Mouse (Mus musculus) gonadal fat pad, adult 2 months (tissue): Measurements from ENCODE around the gene Gm16440. TPM values are rescaled to one million over a fixed set of nuclear protein-coding genes. Genes with fewer than 3 reads are reported as not detected.
"Not testable (repeated sequence)": the region's sequence is repeated elsewhere in the genome, so short reads cannot be mapped to it uniquely, and the experiment has no call there.

Experiments used
- DNase-seq: peaks from one replicate; pipeline ENCODE4 v3.0.0-alpha.2; 2012; ENCODE audit warnings: low read depth
- polyA plus RNA-seq: library from polyadenylated mRNA; depleted of rRNA; stranded (reverse); fragments of >200 nt; gene quantifications from 2 replicates; pipeline ENCODE4 v1.2.3, GENCODE M21; 2012; rRNA removed

The Gm16440 gene
- polyA plus RNA-seq: not detected in 2 replicates

DNA sequence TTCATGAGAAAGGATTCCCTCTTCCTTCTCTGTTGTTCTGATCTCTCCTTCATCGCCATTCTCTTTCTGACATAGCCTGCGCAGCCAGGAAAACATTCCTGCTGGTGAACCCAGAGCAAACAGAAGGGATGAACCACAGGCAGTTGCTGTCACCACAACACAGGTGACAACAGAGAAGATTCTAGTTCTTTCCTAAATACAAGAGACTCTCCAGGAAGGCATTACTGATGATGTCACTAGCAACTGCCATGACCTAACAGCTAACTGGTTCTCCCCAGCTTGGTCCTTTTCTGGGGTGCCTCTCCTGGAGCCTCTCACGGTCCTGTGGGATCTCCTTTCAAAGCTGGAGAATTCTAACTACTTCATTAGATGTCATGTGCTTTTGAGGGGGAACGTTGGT is at the start of gene Gm16440:
Gene Gm16440, minus strand, starts transcription at position 101 of the 400 bp plus-strand sequence.
- DNase-seq: not testable (repeated sequence)

DNA sequence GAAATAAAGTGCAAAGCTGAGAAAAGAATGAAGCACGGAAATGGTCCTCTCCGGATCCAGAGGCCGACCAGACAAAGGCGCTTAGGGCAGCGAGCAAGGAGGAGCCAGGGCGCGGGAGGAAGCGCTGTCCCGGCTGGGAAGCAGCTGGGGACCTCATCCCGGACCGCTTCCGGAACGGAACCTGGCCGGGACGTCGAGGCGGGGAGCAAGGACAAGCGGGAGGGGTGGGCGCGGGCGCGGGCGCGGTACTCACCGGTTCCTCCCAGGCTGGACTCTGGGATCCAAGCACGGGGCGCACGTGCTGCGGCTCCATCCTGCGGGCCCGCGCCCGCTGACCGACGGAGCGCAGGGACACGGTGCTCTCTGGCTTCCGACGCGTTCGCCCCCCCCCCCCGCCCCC is 36.6 kb upstream of the Gm16440 start:
- DNase-seq: not testable (repeated sequence)

DNA sequence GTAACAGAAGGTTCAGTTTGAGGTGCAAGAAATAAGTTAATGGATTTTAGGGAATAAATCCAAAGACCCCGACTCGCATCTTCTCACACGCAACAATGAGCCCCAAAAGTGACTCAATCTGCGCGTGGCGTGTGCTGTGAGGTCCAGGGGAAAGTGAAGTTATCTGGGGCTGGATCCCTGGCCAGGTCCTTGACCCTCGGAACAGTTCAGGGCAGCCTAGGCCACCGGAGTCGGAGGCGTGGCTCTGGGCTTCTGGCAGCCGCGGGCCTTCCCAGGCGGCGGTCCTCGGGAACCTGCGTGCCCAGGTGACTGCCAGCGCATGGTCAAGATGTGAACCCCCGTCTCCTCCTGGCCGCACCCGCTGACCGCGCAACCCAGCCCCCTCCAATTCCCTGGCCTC is 36.2 kb upstream of the Gm16440 start:
- DNase-seq: not testable (repeated sequence)

DNA sequence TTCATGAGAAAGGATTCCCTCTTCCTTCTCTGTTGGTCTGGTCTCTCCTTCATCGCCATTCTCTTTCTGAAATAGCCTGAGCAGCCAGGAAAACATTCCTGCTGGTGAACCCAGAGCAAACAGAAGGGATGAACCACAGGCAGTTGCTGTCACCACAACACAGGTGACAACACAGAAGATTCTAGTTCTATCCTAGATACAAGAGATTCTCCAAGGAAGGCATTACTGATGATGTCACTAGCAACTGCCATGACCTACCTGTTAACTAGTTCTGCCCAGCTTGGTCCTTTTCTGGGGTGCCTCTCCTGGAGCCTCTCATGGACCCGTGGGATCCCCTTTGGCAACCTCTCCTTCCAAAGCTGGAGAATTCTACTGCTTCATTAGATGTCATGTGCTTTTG is 22.3 kb upstream of the Gm16440 start, which contains the start of gene Gm3591:
Gene Gm3591, minus strand, starts transcription at position 101 of the 400 bp plus-strand sequence.
- DNase-seq: not testable (repeated sequence)

DNA sequence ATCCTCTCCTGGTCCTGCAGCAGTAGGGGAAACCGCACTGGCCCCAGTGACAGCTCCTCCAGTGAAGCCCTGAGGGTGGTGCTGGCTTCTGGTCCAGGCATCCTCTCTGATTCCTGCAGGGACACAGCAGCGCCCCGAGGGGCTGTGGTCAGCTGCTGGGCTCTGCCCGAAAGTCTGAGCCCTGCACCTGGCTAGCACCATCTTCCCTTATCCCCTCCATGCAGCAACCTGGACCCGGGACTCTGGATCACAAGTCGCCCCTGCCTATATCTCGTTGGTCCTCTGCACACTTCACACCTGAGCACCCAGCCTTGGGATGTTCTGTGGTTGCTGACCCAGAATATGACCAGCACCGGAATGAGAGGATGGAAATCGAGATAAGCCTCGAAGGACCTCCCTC is 46.5 kb downstream of the Gm16440 start, which contains the start of gene Gm3618:
Gene Gm3618, minus strand, starts transcription at position 101 of the 400 bp plus-strand sequence.
- DNase-seq: not testable (repeated sequence)

Other genes with a start within 250 kb of the Gm16440 start
- not detected in 2 replicates for gene Gm21560, start 171.0 kb downstream of the Gm16440 start, polyA plus RNA-seq
- gene Gm3411, start 103.1 kb downstream of the Gm16440 start, polyA plus RNA-seq: 1.9 and 3.4 TPM in 2 replicates
- 0.15 TPM in 1 of 2 replicates, not detected in the other for gene Gm21103, start 85.5 kb downstream of the Gm16440 start, polyA plus RNA-seq
- gene Gm3618, start 46.6 kb downstream of the Gm16440 start, polyA plus RNA-seq: not detected in 2 replicates
- 1.7 and 2.3 TPM in 2 replicates for gene Gm3591, start 22.2 kb upstream of the Gm16440 start, polyA plus RNA-seq
- not detected in 2 replicates for gene Gm3594, start 54.3 kb upstream of the Gm16440 start, polyA plus RNA-seq
- not detected in 2 replicates for gene Gm8356, start 147.0 kb upstream of the Gm16440 start, polyA plus RNA-seq
- gene Gm3629, start 200.3 kb upstream of the Gm16440 start, polyA plus RNA-seq: 0.15 and 0.38 TPM in 2 replicates
- not detected in 2 replicates for gene Gm3460, start 232.1 kb upstream of the Gm16440 start, polyA plus RNA-seq